Mouse (Mus musculus): ENCODE measurements at regions not wholly inside any gene's neighbourhood (a gene's known extent, or its start where the extent isn't known, plus 50 kb on each side); places are given as distances from the start of the nearest gene placed in this dataset.

DNA sequence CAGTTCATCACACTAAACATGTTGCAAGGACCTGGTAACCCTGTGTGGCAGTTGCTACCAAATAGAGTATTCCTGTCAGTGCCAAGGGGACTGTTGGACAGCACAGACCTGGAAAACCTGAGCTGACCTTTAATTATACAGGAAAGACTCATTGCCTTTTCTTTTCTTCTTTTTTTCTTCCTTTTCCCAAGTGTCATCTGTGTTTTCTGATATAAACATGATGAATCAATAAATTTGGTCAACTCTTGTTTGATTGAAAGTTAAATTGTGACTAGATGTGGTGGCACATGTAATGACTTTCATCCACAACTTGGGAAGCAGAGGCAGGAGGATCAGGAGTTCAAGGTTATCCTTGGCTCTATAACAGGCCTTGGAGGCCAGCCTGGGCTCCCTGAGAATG lies 190.1 kb upstream of the Sall1 start:
- no peak for ATAC-seq

DNA sequence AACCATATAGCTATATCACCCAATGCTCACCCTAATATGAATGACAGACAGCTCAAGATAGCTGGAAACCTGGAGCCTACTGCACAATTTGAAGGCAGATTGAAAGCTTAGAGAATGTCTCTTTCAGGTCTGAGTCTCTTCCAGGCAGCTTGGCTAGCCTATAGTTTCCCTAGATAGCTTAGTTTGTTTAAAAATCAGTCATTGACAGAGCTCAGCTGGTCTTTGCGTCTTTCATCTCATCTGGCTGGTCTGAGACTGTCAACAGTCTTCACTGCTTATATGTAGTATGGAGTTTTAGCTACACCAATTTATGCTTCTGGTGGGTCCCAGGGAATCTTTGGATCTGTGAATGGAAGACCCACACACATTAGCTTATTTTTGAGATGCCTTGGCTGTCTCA lies 188.4 kb upstream of the Sall1 start:
- H3K4me2 ChIP-seq (ENCODE audit: low read depth): no peak overlapping the region
- H3K4me1 ChIP-seq (ENCODE audit: insufficient read depth): no peaks in the 10 kb centered on the region
- no peak overlapping the region for H3K27ac ChIP-seq (ENCODE audit: low read depth, low read length)
- no peak for TF ChIP-seq CTCF (IDR thresholded peaks at IDR 0.05; ENCODE audit: low read depth)
- no peaks in the 10 kb centered on the region for H3K9me3 ChIP-seq (ENCODE audit: low read length)
- DNase-seq (no peak), ATAC-seq (no peak)
- 85% methylated on average over 1 of the region's 1 CpGs for WGBS
- no peaks in the 10 kb centered on the region for H3K36me3 ChIP-seq (ENCODE audit: insufficient read depth)
- no peaks in the 10 kb centered on the region for H3K27me3 ChIP-seq (ENCODE audit: insufficient read depth, low read length)
- H3K4me3 ChIP-seq (ENCODE audit: low read depth, low read length): no peak overlapping the region
- no peak overlapping the region for H3K9ac ChIP-seq

More for the DNA sequence above, 190.1 kb upstream of the Sall1 start:
- no peak for DNase-seq
- H3K4me3 ChIP-seq (ENCODE audit: low read depth, low read length): no peak overlapping the region
- no peaks in the 10 kb centered on the region for H3K4me1 ChIP-seq (ENCODE audit: insufficient read depth)
- H3K27ac ChIP-seq (ENCODE audit: low read depth, low read length): no peak overlapping the region
- no peak overlapping the region for H3K9ac ChIP-seq
- no peaks in the 10 kb centered on the region for H3K27me3 ChIP-seq (ENCODE audit: insufficient read depth, low read length)
- no peak overlapping the region for H3K4me2 ChIP-seq (ENCODE audit: low read depth)
- H3K36me3 ChIP-seq (ENCODE audit: insufficient read depth): no peaks in the 10 kb centered on the region
- TF ChIP-seq CTCF (IDR thresholded peaks at IDR 0.05; ENCODE audit: low read depth): no peak
- no peaks in the 10 kb centered on the region for H3K9me3 ChIP-seq (ENCODE audit: low read length)

DNA sequence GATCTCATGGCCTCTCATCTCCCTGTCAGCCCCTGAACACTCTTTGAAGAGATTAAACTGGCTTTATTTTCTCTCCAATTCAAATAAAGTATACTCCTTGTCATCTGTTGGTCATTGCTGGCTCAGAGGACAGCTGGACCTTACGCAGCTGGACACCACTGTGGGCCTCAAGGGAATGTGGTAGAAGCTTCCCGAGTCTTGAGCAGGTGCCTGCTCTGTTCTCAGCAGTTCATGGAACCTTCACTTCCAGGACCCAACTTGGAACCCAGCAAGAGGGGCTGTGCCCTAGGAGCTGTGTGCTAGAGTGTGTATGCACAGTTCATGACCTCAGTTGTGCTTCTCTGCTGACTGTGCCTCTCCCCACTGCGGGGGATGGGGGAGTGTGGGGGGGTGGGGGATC lies 185.2 kb upstream of the Sall1 start:
- Histone ChIP-seq H3K27me3 (ENCODE audit: insufficient read depth, low read length) (no peaks in the 10 kb centered on the region), H3K9me3 (ENCODE audit: low read length) (no peaks in the 10 kb centered on the region), H3K36me3 (ENCODE audit: insufficient read depth) (no peaks in the 10 kb centered on the region), H3K4me3 (ENCODE audit: low read depth, low read length) (no peak overlapping the region), H3K4me2 (ENCODE audit: low read depth) (no peak overlapping the region), H3K4me1 (ENCODE audit: insufficient read depth) (no peaks in the 10 kb centered on the region), H3K27ac (ENCODE audit: low read depth, low read length) (no peak overlapping the region), H3K9ac (no peak overlapping the region)
- no peak for TF ChIP-seq CTCF (IDR thresholded peaks at IDR 0.05; ENCODE audit: low read depth)
- no peak for ATAC-seq
- WGBS: 87% methylated on average over 3 of the region's 3 CpGs
- DNase-seq: no peak

DNA sequence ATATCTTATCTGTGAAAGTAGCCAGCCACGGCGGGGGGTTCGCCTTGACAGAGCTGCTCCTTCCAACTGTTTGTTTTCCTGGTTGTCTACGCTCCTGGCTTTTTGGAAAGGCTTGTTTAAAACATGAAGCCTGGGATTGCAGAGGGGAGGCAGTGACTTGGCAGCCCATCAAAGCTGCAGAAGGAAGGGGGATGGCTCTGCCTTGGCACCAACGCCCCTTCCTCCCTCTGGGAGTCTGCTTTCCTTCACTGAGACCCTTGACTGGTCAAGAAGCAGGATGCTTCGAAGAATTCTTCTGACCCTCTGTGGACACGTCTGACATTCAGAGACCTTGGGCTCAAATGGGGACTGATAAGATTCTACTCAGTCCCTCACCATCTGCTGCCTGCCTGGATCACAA lies 176.9 kb upstream of the Sall1 start:
- H3K4me2 ChIP-seq (ENCODE audit: low read depth): no peak overlapping the region
- TF ChIP-seq CTCF (IDR thresholded peaks at IDR 0.05; ENCODE audit: low read depth): no peak
- no peak overlapping the region for H3K9ac ChIP-seq
- no peaks in the 10 kb centered on the region for H3K9me3 ChIP-seq (ENCODE audit: low read length)
- ATAC-seq (peak; percentile 36), DNase-seq (peak; percentile 77)
- H3K27ac ChIP-seq (ENCODE audit: low read depth, low read length): no peak overlapping the region
- no peaks in the 10 kb centered on the region for H3K36me3 ChIP-seq (ENCODE audit: insufficient read depth)
- H3K27me3 ChIP-seq (ENCODE audit: insufficient read depth, low read length): no peaks in the 10 kb centered on the region
- H3K4me1 ChIP-seq (ENCODE audit: insufficient read depth): peaks cover 5% of the 10 kb centered on the region; the same call in 1 of the 2 replicates
- H3K4me3 ChIP-seq (ENCODE audit: low read depth, low read length): no peak overlapping the region
- 38% methylated on average over 7 of the region's 7 CpGs for WGBS

DNA sequence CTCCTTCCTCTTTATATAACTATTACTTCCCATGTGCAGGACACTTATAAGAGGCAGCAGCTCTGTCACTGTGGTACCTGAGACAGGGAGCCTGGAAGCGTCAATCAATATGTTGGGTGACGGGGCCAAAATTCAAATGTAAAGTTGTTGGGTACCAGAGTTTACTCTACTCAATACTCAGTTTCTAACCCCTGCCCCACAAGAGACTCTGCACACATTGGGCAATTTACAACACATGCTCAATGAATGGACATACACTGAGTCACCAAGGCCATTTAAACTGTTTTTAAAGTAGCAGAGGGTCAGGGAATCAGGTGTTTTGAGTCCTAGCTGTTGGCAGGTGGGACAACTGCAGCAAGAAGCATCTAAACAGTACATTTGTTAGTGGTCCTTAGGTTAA lies 176.4 kb upstream of the Sall1 start:
- no peak overlapping the region for H3K4me2 ChIP-seq (ENCODE audit: low read depth)

DNA sequence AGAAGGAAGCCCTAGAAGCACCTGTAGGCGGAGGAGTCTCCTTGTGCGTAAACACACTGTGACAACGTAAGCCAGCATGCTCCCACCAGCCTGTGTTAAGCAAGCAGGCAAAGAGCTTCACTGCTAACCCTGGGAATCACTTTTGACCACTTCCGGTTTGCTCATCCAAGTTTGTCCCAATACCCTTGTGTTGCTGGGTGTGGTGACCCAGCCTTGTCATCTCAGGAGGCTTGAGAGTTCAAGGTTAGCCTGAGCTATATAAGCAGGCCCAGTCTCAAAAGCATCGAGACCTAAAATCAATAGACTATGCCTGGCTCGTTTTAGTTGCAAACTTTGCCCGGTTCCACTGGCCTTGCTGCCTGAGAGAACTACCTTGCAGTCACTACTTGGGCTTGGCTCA lies 175.2 kb upstream of the Sall1 start:
- Histone ChIP-seq H3K4me2 (ENCODE audit: low read depth) (no peak overlapping the region), H3K27me3 (ENCODE audit: insufficient read depth, low read length) (no peaks in the 10 kb centered on the region), H3K9me3 (ENCODE audit: low read length) (no peaks in the 10 kb centered on the region), H3K36me3 (ENCODE audit: insufficient read depth) (no peaks in the 10 kb centered on the region), H3K4me1 (ENCODE audit: insufficient read depth) (peaks cover 5% of the 10 kb centered on the region; the same call in 1 of the 2 replicates), H3K9ac (no peak overlapping the region), H3K4me3 (ENCODE audit: low read depth, low read length) (no peak overlapping the region), H3K27ac (ENCODE audit: low read depth, low read length) (no peak overlapping the region)
- DNase-seq (no peak), ATAC-seq (no peak)
- no peak for TF ChIP-seq CTCF (IDR thresholded peaks at IDR 0.05; ENCODE audit: low read depth)
- 91% methylated on average over 7 of the region's 7 CpGs for WGBS

More for the DNA sequence above, 176.4 kb upstream of the Sall1 start:
- H3K9ac ChIP-seq: no peak overlapping the region
- H3K9me3 ChIP-seq (ENCODE audit: low read length): no peaks in the 10 kb centered on the region
- H3K27ac ChIP-seq (ENCODE audit: low read depth, low read length): no peak overlapping the region
- H3K27me3 ChIP-seq (ENCODE audit: insufficient read depth, low read length): no peaks in the 10 kb centered on the region
- ATAC-seq: no peak
- DNase-seq: no peak
- no peaks in the 10 kb centered on the region for H3K36me3 ChIP-seq (ENCODE audit: insufficient read depth)
- TF ChIP-seq CTCF (IDR thresholded peaks at IDR 0.05; ENCODE audit: low read depth): no peak
- peaks cover 5% of the 10 kb centered on the region; the same call in 1 of the 2 replicates for H3K4me1 ChIP-seq (ENCODE audit: insufficient read depth)
- no peak overlapping the region for H3K4me3 ChIP-seq (ENCODE audit: low read depth, low read length)
- 90% methylated on average over 2 of the region's 2 CpGs for WGBS

DNA sequence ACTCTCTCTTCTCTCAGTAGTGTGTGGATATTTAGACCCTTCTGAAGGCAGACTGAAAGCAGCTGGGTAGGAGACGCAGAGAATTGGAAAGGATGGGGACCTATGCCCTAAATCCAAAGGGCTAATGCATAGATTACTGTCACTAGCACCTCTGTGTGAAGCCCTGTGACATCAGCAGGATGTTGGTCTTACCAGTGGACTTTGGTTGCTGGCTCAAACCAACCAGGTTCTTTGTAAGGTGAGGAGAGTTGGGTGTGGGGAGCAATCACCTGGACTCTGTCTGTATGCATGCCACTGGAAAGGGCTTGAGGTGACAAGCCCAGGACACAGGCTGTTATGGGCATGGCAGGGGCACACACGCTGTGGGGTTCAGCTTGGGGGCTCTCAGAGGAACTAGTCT lies 173.7 kb upstream of the Sall1 start:
- H3K36me3 ChIP-seq (ENCODE audit: insufficient read depth): no peaks in the 10 kb centered on the region
- no peak overlapping the region for H3K4me2 ChIP-seq (ENCODE audit: low read depth)
- H3K9me3 ChIP-seq (ENCODE audit: low read length): no peaks in the 10 kb centered on the region
- no peak for TF ChIP-seq CTCF (IDR thresholded peaks at IDR 0.05; ENCODE audit: low read depth)
- DNase-seq (no peak), ATAC-seq (no peak)
- no peaks in the 10 kb centered on the region for H3K27me3 ChIP-seq (ENCODE audit: insufficient read depth, low read length)
- peaks cover 5% of the 10 kb centered on the region; the same call in 1 of the 2 replicates for H3K4me1 ChIP-seq (ENCODE audit: insufficient read depth)
- no peak overlapping the region for H3K9ac ChIP-seq
- 89% methylated on average over 2 of the region's 2 CpGs for WGBS
- H3K4me3 ChIP-seq (ENCODE audit: low read depth, low read length): no peak overlapping the region
- H3K27ac ChIP-seq (ENCODE audit: low read depth, low read length): no peak overlapping the region

DNA sequence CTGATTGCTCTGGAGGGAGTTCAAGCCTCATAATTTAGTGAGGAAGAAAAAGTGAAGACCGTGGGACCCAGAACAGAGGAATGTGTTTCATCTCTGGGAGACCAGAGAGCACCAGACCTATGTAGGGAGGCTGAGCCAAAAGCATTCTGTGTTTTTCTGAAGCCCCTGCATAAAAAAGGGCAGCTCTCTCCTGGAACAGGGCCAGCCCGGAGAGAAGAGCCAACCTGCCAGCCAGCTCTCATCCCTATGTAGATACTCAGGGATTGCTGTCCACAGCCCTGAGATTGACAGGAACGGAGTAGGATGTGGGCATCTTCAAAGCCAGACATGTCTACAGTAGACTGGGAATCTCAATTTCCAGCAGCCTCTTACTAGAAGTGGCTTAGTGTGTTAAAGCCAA lies 168.0 kb upstream of the Sall1 start:
- 89% methylated on average over 3 of the region's 3 CpGs for WGBS
- DNase-seq (no peak), ATAC-seq (no peak)
- no peaks in the 10 kb centered on the region for H3K4me1 ChIP-seq (ENCODE audit: insufficient read depth)
- H3K27me3 ChIP-seq (ENCODE audit: insufficient read depth, low read length): no peaks in the 10 kb centered on the region
- no peak overlapping the region for H3K27ac ChIP-seq (ENCODE audit: low read depth, low read length)
- no peak overlapping the region for H3K9ac ChIP-seq
- no peaks in the 10 kb centered on the region for H3K9me3 ChIP-seq (ENCODE audit: low read length)
- no peak for TF ChIP-seq CTCF (IDR thresholded peaks at IDR 0.05; ENCODE audit: low read depth)
- H3K4me2 ChIP-seq (ENCODE audit: low read depth): no peak overlapping the region
- H3K4me3 ChIP-seq (ENCODE audit: low read depth, low read length): no peak overlapping the region
- H3K36me3 ChIP-seq (ENCODE audit: insufficient read depth): no peaks in the 10 kb centered on the region

Measured in forebrain, postnatal 0 days (tissue).